Mouse (Mus musculus) frontal cortex, postnatal 10 days (tissue): Measurements from ENCODE around the gene Card10.

Experiments used
- DNase-seq, 2 experiments: peaks; one replicate each; pipeline ENCODE4 v3.0.0; 2022; ENCODE audit warnings: low spot score in 2 of 2, mixed read lengths in 1 of 2

The Card10 gene

GRCm38 (mm10) chr15:78772856-78773255 is 30.0 kb downstream of the Card10 start:
- DNase-seq: no peak

GRCm38 (mm10) chr15:78772368-78772763 is 30.5 kb downstream of the Card10 start:
- no peak for DNase-seq

- no peak for DNase-seq
Observed at GRCm38 (mm10) chr15:78771531-78772367, 31.1 kb downstream of the Card10 start.

- peak in 1 of 2 experiments; percentile 46 for DNase-seq
Observed at GRCm38 (mm10) chr15:78770983-78771355, 31.9 kb downstream of the Card10 start.

- no peak for DNase-seq
Observed at GRCm38 (mm10) chr15:78770234-78770982, 32.4 kb downstream of the Card10 start.

- DNase-seq: no peak
Observed at GRCm38 (mm10) chr15:78769064-78769463, 33.8 kb downstream of the Card10 start.

GRCm38 (mm10) chr15:78763704-78764103 is 39.1 kb downstream of the Card10 start:
- DNase-seq: no peak

- no peak for DNase-seq
Observed at GRCm38 (mm10) chr15:78763210-78763609, 39.6 kb downstream of the Card10 start.

GRCm38 (mm10) chr15:78761112-78761511 is 41.7 kb downstream of the Card10 start:
- no peak for DNase-seq

- DNase-seq: no peak
Observed at GRCm38 (mm10) chr15:78758132-78758531, 44.7 kb downstream of the Card10 start.

- DNase-seq: no peak
Observed at GRCm38 (mm10) chr15:78755966-78756725, 46.7 kb downstream of the Card10 start.

- DNase-seq: no peak
Observed at GRCm38 (mm10) chr15:78755226-78755625, 47.6 kb downstream of the Card10 start.

- no peak for DNase-seq
Observed at GRCm38 (mm10) chr15:78754144-78754543, 48.7 kb downstream of the Card10 start.

GRCm38 (mm10) chr15:78752991-78753390 is 49.9 kb downstream of the Card10 start:
- DNase-seq: no peak

- no peak for DNase-seq
Observed at GRCm38 (mm10) chr15:78750608-78751350, 52.1 kb downstream of the Card10 start.

GRCm38 (mm10) chr15:78749855-78750254 is 53.0 kb downstream of the Card10 start:
- no peak for DNase-seq

GRCm38 (mm10) chr15:78744206-78744605 is 58.6 kb downstream of the Card10 start:
- DNase-seq: peak; percentile 57 to 85

GRCm38 (mm10) chr15:78742831-78743230 is 60.0 kb downstream of the Card10 start:
- DNase-seq: no peak

GRCm38 (mm10) chr15:78740662-78741061 is 62.2 kb downstream of the Card10 start:
- DNase-seq: no peak

GRCm38 (mm10) chr15:78737146-78737545 is 65.7 kb downstream of the Card10 start:
- no peak for DNase-seq

GRCm38 (mm10) chr15:78736681-78737100 is 66.2 kb downstream of the Card10 start:
- no peak for DNase-seq
